Mouse (Mus musculus) layer of hippocampus, postnatal 10 days (tissue): Measurements from ENCODE around the gene 1700030K09Rik. TPM values are rescaled to one million over a fixed set of nuclear protein-coding genes. Genes with fewer than 3 reads are reported as not detected.

Experiments used
- DNase-seq, 2 experiments: peaks; one replicate each; pipeline ENCODE4 v3.0.0; 2021; ENCODE audit warnings: low spot score in 2 of 2
- microRNA-seq, 2 experiments: library from miRNA; unstranded; fragments of <30 nt; microRNA quantifications; one replicate each; pipeline ENCODE4 v1.2.0; 2021
- total RNA-seq, 2 experiments: library from RNA; stranded (reverse); gene quantifications; 2 replicates each; pipeline ENCODE4 v1.2.3; 2021

Gene 1700030K09Rik
- total RNA-seq, 2 experiments from 2014 or later = 11.0 to 13.0 TPM

- DNase-seq = no peak
Observed at GRCm38 (mm10) chr8:72504137-72504536, 60.5 kb downstream of the 1700030K09Rik start.

- DNase-seq = no peak
Observed at GRCm38 (mm10) chr8:72504637-72505314, 61.1 kb downstream of the 1700030K09Rik start.

GRCm38 (mm10) chr8:72507505-72507904 is 63.8 kb downstream of the 1700030K09Rik start:
- no peak for DNase-seq

Small RNA genes within 50 kb of the gene (microRNA-seq; reads per million reads assigned to microRNA genes)
- 2.9 to 3.3 reads per million in 2 experiments for gene Mir7068

Other genes with a start within 250 kb of the 1700030K09Rik start
- not detected for gene Cib3, start 231.0 kb upstream of the 1700030K09Rik start, total RNA-seq
- gene Gm11034, start 230.2 kb upstream of the 1700030K09Rik start, total RNA-seq = not detected
- gene Fam32a, start 224.2 kb upstream of the 1700030K09Rik start, total RNA-seq = 10 to 100 TPM; 62.5 to 65.8 TPM
- 100 to 1,000 TPM; 108 to 109 TPM for gene Ap1m1, start 203.9 kb upstream of the 1700030K09Rik start, total RNA-seq
- gene Gm10282, start 138.6 kb upstream of the 1700030K09Rik start, total RNA-seq = 10 to 100 TPM; 10.9 to 15.9 TPM
- gene Klf2, start 124.8 kb upstream of the 1700030K09Rik start, total RNA-seq = 10 to 100 TPM; 19.5 to 21.4 TPM
- gene Eps15l1, start 22.4 kb upstream of the 1700030K09Rik start, total RNA-seq = 10 to 100 TPM; 73.3 to 73.5 TPM
- gene Calr3, start within 50 bp of the 1700030K09Rik start, total RNA-seq = 1 to 10 TPM in 1 of 2 experiments, under 1 TPM in 1; 0.67 to 1.2 TPM
- gene Cherp, start 31.3 kb downstream of the 1700030K09Rik start, total RNA-seq = 10 to 100 TPM; 61.5 to 69.8 TPM
- gene Slc35e1, start 48.7 kb downstream of the 1700030K09Rik start, total RNA-seq = 10 to 100 TPM; 37.6 to 40.2 TPM
- gene Med26, start 104.4 kb downstream of the 1700030K09Rik start, total RNA-seq = 1 to 10 TPM; 8.9 to 9.2 TPM
- 100 to 1,000 TPM; 119 to 128 TPM for gene Smim7, start 127.2 kb downstream of the 1700030K09Rik start, total RNA-seq
- gene Tmem38a, start 128.2 kb downstream of the 1700030K09Rik start, total RNA-seq = 10 to 100 TPM; 79.5 to 82.5 TPM
- gene Nwd1, start 202.8 kb downstream of the 1700030K09Rik start, total RNA-seq = 10 to 100 TPM; 31.9 to 37.4 TPM